18 mouse cellular contexts compared by ENCODE assay signal in genomic region chr4:133679629-133680028, GRCm38 (mm10).
"Had no signal": no experiment of that assay in that cellular context is flagged by ENCODE, and none has a peak within 500 bp of the region (broad histone marks: within the 10 kb centered on the region; RNA-seq: fewer than 3 reads in every experiment).

No protein-coding gene starts in this region.

- H3K9me3 ChIP-seq: liver, embryonic 12.5 days; lung, embryonic 15.5 days; megakaryocyte, embryonic 14.5 days; midbrain, embryonic 13.5 days; midbrain, embryonic 15.5 days; neural tube, embryonic 13.5 days; neural tube, embryonic 15.5 days had no signal

- H3K4me2 ChIP-seq: liver, embryonic 12.5 days; lung, embryonic 15.5 days; midbrain, embryonic 11.5 days; midbrain, embryonic 13.5 days; midbrain, embryonic 15.5 days; neural tube, embryonic 13.5 days; neural tube, embryonic 15.5 days had no signal

- DNase-seq: lung, adult 2 months; lung, postnatal 14 days; lung, postnatal 36 days; right cerebral cortex, postnatal 14 days; thymus, adult 18-20 months; thymus, postnatal 14 days; thymus, postnatal 36 days had no signal

- H3K27ac ChIP-seq: liver, embryonic 12.5 days; liver, embryonic 14.5 days; lung, embryonic 15.5 days; macrophage; midbrain, embryonic 13.5 days; midbrain, embryonic 15.5 days; neural tube, embryonic 13.5 days; neural tube, embryonic 15.5 days had no signal

- H3K4me1 ChIP-seq: midbrain, embryonic 15.5 days had no signal

- H3K27me3 ChIP-seq: liver, embryonic 12.5 days; lung, embryonic 15.5 days; midbrain, embryonic 13.5 days; midbrain, embryonic 15.5 days; neural tube, embryonic 13.5 days; neural tube, embryonic 15.5 days had no signal

- ATAC-seq: liver, embryonic 12.5 days; midbrain, embryonic 13.5 days; midbrain, embryonic 15.5 days had no signal

- H3K4me3 ChIP-seq: liver, embryonic 12.5 days; lung, embryonic 15.5 days; megakaryocyte, embryonic 14.5 days; midbrain, embryonic 13.5 days; midbrain, embryonic 15.5 days; myocyte; neural tube, embryonic 13.5 days; neural tube, embryonic 15.5 days had no signal

- H3K9ac ChIP-seq: liver, embryonic 12.5 days; liver, embryonic 14.5 days; lung, embryonic 15.5 days; midbrain, embryonic 13.5 days; midbrain, embryonic 15.5 days; neural tube, embryonic 13.5 days; neural tube, embryonic 15.5 days had no signal
